Mouse (Mus musculus) layer of hippocampus, adult 2 months (tissue): ENCODE data around the gene Icam4. TPM values are rescaled to one million over a fixed set of nuclear protein-coding genes. Genes with fewer than 3 reads are reported as not detected.
A peak's percentile ranks its signal among the peaks of the same experiment; 100 is the strongest.
"Not testable (repeated sequence)": the region's sequence is repeated elsewhere in the genome, so short reads cannot be mapped to it uniquely, and the experiment has no call there.

Experiments
- DNase-seq, 2 experiments: peaks; one replicate each; pipeline ENCODE4 v3.0.0; 2022; ENCODE audit warnings: low spot score in 2 of 2
- H3K27ac ChIP-seq: fragments of 200-600 bp; 2 replicates; pipeline ENCODE4 v1.8.1; 2022
- H3K4me3 ChIP-seq: fragments of 200-600 bp; 2 replicates; pipeline ENCODE4 v1.8.1; 2022; ENCODE audit warnings: mild to moderate bottlenecking
- CTCF ChIP-seq: fragments of 200-600 bp; conservative IDR thresholded peaks from 2 replicates; pipeline ENCODE4 v1.8.1; 2022; ENCODE audit warnings: antibody characterized with exemption, mild to moderate bottlenecking, moderate library complexity
- total RNA-seq, 2 experiments: library from RNA; stranded (reverse); gene quantifications; 2 replicates each; pipeline ENCODE4 v1.2.3; 2021

The Icam4 gene
- total RNA-seq, 2 experiments from 2014 or later = 0.83 to 0.84 TPM

DNA sequence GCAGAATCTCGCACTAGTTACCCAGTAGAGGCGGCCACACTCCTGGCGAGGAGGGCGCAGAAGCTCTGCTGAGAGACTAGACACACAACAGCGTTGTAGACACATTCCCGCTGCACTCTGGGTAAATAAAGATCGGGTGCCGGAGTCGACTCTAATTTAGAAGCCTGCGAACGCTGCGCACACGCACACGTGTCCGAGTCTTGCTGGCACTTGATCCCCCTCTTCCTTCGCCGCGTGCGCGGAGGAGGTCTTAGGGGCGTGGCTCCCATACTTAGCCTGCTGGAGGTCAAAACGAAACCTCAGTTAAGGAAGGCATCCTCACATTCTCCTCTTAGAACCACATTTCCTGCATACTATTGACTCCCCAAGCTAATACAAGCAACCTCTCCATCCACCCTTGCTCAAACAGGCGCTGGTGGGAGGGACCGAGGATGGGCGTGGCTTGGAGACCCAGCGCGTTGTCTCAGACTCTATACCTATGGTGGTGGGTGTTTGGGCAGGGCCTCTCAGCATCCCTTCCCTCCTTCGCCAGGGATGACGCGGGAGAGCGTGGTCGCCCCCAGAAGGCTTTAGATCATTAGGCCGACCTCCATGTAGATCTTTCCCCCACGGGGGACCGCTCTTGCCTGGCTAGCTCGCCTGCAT, 2.2 kb downstream of the Icam4 start:
- Histone ChIP-seq H3K4me3 (peak overlapping the region; percentile 84), H3K27ac (peak overlapping the region; percentile 98)
- TF ChIP-seq CTCF = no peak
- peak; percentile 70 to 84 for DNase-seq

DNA sequence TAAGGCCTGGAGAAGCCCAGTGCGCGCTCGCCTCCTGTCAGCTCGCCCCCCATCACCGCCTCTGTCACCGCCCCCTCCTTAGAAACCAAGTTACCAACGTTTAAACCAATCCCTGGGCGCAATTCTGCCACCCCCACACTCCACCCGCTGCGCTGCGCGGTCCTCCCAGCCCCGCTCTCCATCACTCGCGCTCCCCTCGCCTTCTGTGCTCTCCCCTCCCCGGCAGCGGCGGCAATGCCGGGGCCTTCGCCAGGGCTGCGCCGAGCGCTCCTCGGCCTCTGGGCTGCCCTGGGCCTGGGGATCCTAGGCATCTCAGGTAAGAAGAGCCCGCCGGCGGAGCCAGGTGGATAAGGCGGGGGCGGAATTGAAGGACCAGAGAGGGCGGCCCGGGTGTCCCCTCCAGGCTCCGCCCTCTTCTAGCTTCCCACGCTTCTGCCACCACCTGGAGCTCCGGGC, 2.8 kb downstream of the Icam4 start, which contains the start of gene Icam5:
Icam5 (plus strand) TSS at position 178 of the 456 bp plus-strand sequence.
- Histone ChIP-seq H3K4me3 (peak within 1 kb of the TSS; percentile 84), H3K27ac (peak within 1 kb of the TSS; percentile 98)
- peak; percentile 88 to 92 for DNase-seq
- no peak for TF ChIP-seq CTCF

DNA sequence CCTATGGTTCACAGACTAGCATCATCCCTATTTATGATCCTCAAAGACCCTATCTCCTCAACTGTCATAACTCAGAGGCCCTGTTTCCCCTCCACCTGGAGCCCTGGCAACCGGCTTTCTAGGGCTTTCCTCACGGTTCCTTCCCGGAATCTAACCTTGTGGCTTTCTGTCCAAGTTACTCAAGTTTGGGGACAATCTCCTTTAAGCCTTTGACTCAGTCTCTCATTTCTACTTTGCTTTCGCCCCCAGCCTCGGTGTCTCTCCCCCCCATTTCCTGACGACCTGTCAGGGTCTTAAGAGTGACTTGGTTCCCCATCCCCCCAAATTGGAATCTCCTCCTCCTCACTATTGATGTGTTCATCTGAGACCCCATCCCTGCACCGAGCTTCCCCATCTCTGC, 3.3 kb downstream of the Icam4 start:
- TF ChIP-seq CTCF = no peak
- DNase-seq = no peak
- Histone ChIP-seq H3K4me3 (peak overlapping the region; percentile 84), H3K27ac (peak overlapping the region; percentile 98)

DNA sequence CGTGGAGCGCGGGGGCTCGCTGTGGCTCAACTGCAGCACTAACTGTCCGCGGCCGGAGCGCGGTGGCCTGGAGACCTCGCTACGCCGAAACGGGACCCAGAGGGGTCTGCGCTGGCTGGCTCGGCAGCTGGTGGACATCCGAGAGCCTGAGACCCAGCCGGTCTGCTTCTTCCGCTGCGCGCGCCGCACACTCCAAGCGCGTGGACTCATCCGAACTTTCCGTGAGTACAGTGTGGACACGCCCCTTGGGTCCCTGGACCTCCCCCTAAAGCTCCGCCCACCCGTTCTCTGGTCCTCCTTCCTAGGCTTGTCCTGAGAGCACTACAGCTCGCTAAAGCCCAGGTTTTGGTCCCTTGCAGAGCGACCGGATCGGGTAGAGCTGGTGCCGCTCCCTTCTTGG, 4.0 kb downstream of the Icam4 start:
- no peak for TF ChIP-seq CTCF
- DNase-seq = peak; percentile 73 to 74
- Histone ChIP-seq H3K4me3 (peak overlapping the region; percentile 84), H3K27ac (peak overlapping the region; percentile 98)

DNA sequence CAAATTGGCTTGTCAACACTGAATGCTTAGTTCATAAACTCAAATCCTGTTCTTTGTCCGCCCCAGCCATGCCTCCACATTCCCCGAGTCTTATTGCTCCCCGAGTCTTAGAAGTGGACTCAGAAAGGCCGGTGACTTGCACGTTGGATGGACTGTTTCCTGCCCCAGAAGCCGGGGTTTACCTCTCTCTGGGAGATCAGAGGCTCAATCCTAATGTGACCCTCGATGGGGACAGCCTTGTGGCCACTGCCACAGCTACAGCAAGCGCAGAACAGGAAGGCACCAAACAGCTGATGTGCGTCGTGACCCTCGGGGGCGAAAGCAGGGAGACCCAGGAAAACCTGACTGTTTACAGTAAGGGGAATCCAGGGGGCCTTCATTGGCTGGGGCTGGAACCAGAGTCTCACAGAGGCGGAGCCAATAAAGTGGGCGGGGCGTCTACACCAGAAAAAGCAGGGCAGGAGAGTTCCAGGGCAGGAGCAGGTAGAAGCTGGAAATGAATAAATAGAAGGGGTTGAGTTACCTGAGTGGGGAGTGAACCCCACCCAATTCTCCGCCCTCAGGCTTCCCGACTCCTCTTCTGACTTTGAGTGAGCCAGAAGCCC, 5.4 kb downstream of the Icam4 start:
- DNase-seq = peak in 1 of 2 experiments; percentile 41
- Histone ChIP-seq H3K27ac (peak overlapping the region; percentile 87), H3K4me3 (peak overlapping the region; percentile 34)
- TF ChIP-seq CTCF = no peak

DNA sequence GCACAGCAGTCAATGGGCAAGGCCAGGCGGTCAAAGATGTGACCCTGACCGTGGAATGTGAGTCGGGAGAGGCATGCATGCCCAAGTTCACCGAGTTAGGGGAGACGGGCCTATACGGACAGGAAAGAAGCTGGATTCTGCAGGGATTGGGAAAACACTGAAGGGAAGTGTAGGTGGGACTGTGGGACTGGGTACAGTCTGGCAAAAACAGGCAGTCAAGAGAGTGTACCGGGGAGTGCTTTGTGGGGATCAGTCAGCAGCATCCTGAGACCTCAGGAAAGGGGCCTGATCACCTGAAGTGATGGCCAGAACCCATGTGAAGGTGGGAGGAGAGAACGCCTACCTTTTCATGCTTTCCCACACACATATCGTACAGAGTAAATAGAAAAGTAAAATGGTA, 6.4 kb downstream of the Icam4 start:
- no peak for TF ChIP-seq CTCF
- no peak for DNase-seq
- peak overlapping the region; percentile 34 for H3K4me3 ChIP-seq
- H3K27ac ChIP-seq = peak overlapping the region; percentile 87

DNA sequence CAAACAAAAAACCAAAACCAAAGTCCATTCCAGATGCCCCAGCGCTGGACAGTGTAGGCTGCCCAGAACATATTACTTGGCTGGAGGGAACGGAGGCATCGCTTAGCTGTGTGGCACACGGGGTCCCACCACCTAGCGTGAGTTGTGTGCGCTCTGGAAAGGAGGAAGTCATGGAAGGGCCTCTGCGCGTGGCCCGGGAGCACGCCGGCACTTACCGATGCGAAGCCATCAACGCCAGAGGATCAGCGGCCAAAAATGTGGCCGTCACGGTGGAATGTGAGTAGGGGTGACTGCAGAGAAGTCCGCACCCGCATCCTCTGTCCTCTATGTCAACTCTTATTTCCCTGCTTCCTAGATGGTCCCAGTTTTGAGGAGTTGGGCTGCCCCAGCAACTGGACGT, 7.0 kb downstream of the Icam4 start:
- TF ChIP-seq CTCF = no peak
- Histone ChIP-seq H3K27ac (peak overlapping the region; percentile 87), H3K4me3 (peak overlapping the region; percentile 34)
- DNase-seq = no peak

DNA sequence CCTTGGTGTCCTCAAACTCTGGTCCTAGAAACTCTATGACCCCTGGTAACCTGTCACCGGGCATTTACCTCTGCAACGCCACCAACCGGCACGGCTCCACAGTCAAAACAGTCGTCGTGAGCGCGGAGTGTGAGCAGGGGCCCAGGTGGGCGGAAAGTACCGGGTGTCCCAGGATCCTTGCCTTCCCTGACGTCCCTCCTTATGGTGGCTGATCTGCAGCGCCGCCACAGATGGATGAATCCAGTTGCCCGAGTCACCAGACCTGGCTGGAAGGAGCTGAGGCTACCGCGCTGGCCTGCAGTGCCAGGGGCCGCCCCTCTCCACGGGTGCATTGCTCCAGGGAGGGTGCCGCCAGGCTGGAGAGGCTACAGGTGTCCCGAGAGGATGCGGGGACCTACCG, 7.5 kb downstream of the Icam4 start:
- no peak for DNase-seq
- H3K27ac ChIP-seq = peak overlapping the region; percentile 87
- no peak for TF ChIP-seq CTCF
- H3K4me3 ChIP-seq = peak overlapping the region; percentile 34

DNA sequence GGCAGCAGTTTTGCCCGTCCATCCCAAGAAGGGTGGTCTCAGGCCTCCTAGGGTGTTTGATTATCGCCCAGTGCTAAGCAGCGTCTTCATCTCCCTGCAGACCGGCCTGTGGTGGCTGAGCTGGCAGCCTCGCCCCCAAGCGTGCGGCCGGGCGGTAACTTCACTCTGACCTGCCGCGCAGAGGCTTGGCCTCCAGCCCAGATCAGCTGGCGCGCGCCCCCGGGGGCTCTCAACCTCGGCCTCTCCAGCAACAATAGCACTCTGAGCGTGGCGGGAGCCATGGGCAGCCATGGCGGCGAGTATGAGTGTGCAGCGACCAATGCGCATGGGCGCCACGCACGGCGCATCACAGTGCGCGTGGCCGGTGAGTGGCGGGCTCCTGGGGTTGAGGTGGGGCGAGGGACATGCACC, 8.3 kb downstream of the Icam4 start:
- TF ChIP-seq CTCF = no peak
- Histone ChIP-seq H3K27ac (peak overlapping the region; percentile 87), H3K4me3 (peak overlapping the region; percentile 34)
- DNase-seq = peak in 1 of 2 experiments; percentile 39

DNA sequence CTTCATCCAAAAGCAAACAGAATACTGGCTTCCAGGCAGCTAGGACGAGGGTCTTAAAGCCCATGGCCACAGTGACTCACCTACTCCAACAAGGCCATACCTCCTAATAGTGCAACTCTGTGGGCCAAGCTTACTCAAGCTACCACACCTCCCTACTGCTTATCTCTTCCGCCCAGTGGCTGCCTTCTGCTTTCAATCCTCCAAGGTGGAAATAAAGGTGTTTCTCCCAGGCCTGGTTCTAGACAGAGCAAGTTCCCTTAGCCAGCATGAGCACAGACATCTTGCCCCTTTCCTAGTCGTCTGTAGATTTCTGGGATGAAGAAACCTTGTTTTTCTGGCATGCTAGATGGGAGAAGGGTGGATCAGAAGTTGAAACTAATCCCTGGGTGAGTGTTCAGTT, 10.6 kb downstream of the Icam4 start:
- H3K27ac ChIP-seq = peak overlapping the region; percentile 79
- no peak for TF ChIP-seq CTCF
- DNase-seq = no peak
- no peak overlapping the region for H3K4me3 ChIP-seq

DNA sequence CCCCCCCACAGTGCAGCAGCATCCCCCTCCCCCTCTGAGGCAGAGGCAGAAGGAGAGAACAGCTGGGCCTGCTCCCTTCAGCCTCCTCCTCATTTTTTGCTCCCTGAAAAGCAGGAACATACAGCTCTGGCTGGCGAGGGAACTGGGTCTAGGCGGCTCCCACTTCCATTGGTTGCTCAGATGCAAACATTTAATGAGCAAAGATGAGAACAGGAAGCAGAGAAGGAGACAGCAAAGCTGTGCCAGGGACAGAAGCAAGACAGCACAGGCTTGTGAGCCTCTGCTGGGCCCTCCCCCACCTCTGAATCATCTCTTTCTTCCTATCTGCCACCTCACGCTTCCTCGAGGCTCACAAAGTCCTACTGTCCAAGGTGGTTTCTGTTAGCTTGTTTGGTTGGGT, 12.1 kb downstream of the Icam4 start:
- DNase-seq = peak; percentile 73 to 91
- no peak overlapping the region for H3K4me3 ChIP-seq
- peak overlapping the region; percentile 89 for H3K27ac ChIP-seq
- no peak for TF ChIP-seq CTCF

DNA sequence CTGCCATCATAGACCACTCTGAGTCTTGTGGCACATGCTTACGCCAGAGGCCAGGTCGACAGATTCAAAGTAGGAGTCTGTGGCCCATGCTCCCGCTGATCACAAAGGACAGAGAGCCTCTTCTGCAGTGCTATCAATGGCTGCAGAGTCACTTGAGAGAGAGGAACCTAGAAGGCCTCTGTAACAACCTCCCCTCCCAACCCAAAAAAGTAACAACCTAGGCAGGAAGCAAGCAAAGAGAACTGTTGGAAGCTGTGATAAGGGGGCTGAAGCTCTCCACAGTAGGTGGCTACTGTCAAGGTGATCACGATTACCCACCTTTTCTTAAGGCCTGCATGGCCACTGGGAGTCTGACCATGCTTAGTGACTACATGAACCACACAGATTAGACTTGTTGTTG, 14.4 kb downstream of the Icam4 start:
- Histone ChIP-seq H3K27ac (no peak overlapping the region), H3K4me3 (no peak overlapping the region)
- TF ChIP-seq CTCF = no peak
- DNase-seq = no peak

DNA sequence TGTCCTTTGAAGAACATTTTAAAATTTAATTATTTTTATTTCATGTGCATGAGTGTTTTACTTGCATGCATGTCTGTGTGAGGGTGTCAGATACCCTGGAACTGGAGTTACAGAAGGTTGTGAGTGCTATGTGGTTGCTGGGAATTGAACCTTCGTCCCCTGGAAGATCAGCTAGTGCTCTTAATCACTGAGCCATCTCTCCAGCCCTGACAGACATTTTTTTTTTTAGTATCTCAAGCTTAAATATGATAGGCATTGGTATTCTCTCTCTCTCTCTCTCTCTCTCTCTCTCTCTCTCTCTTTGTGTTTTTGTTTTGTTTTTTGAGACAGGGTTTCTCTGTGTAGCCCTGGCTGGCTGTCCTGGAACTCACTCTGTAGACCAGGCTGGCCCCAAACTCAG, 15.6 kb downstream of the Icam4 start:
- H3K27ac ChIP-seq, DNase-seq, H3K4me3 ChIP-seq: not testable (repeated sequence)

DNA sequence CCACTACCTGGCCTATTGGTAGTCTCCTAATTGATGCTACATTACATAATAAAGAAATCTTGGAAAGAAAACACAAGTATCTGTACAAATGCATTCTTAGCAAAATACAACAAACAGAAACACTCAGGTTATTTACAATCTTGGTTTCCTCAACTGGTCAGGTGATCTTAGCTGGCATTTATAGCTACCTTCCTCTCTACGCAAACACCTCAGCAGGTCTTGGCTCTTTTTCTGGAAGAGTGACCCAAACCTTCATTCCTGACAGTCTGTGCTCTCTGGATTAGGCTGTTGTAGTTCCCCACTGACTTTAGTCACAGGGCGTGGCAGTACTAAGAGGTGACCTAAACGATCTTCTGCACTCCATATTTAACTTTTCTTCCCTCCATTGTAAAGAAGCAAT, 16.1 kb downstream of the Icam4 start:
- Histone ChIP-seq H3K27ac (no peak overlapping the region), H3K4me3 (no peak overlapping the region)
- TF ChIP-seq CTCF = no peak
- no peak for DNase-seq
